Mouse (Mus musculus) spleen, adult 2 months (tissue): Measurements from ENCODE around the gene Hcst. TPM values are rescaled to one million over a fixed set of nuclear protein-coding genes. Genes with fewer than 3 reads are reported as not detected.

Experiments used
- DNase-seq, 2 experiments: peaks; one replicate each; pipeline versions ENCODE4 v3.0.0 to v3.0.0-alpha.2; 2012 to 2021; ENCODE audit warnings: low spot score in 2 of 2, low read depth in 1 of 2
- H3K27ac ChIP-seq: fragments of 200-500 bp; 2 replicates; pipeline ENCODE4 v1.5.1; 2012; ENCODE audit warnings: low read length, inconsistent platforms; ENCODE audit not compliant: insufficient read depth
- H3K27me3 ChIP-seq: fragments of 200-500 bp; 2 replicates; pipeline ENCODE4 v1.6.1; 2012; ENCODE audit warnings: mild to moderate bottlenecking, moderate library complexity, low read length, inconsistent platforms; ENCODE audit not compliant: control insufficient read depth, insufficient read depth
- H3K36me3 ChIP-seq: fragments of 200-500 bp; 2 replicates; pipeline ENCODE4 v1.6.1; 2012; ENCODE audit warnings: mild to moderate bottlenecking, low read length, inconsistent platforms; ENCODE audit not compliant: control insufficient read depth, insufficient read depth
- H3K4me1 ChIP-seq: fragments of 200-500 bp; 2 replicates; pipeline ENCODE4 v1.6.1; 2011; ENCODE audit warnings: inconsistent platforms; ENCODE audit not compliant: control insufficient read depth, insufficient read depth, insufficient read length
- H3K4me3 ChIP-seq: fragments of 200-500 bp; 2 replicates; pipeline ENCODE4 v1.5.1; 2011; ENCODE audit warnings: mild to moderate bottlenecking, inconsistent platforms; ENCODE audit not compliant: insufficient read depth, insufficient read length; ENCODE audit errors: extremely low read depth
- CTCF ChIP-seq: fragments of 200-500 bp; IDR thresholded peaks from 2 replicates; pipeline ENCODE4 v1.5.1; 2011; ENCODE audit warnings: mild to moderate bottlenecking, inconsistent platforms; ENCODE audit not compliant: insufficient read depth, insufficient read length, insufficient replicate concordance; ENCODE audit errors: extremely low read depth
- POLR2A ChIP-seq: fragments of 200-500 bp; IDR thresholded peaks from 2 replicates; pipeline ENCODE4 v1.6.1; 2011; ENCODE audit warnings: low read depth, low read length, inconsistent platforms
- WGBS: fragments of 180-500 bp; shearing (Covaris S2); methylation state at CpG from one replicate; pipeline ENCODE4 v1.1.7; 2018; 5-methylcytosine and 5-hydroxymethylcytosine counted together
- polyA plus RNA-seq: library from polyadenylated mRNA; depleted of rRNA; stranded (reverse); fragments of >200 nt; gene quantifications from 2 replicates; pipeline ENCODE4 v1.2.3, GENCODE M21; 2012

The Hcst gene
- polyA plus RNA-seq, 1 experiment: 178 TPM

DNA sequence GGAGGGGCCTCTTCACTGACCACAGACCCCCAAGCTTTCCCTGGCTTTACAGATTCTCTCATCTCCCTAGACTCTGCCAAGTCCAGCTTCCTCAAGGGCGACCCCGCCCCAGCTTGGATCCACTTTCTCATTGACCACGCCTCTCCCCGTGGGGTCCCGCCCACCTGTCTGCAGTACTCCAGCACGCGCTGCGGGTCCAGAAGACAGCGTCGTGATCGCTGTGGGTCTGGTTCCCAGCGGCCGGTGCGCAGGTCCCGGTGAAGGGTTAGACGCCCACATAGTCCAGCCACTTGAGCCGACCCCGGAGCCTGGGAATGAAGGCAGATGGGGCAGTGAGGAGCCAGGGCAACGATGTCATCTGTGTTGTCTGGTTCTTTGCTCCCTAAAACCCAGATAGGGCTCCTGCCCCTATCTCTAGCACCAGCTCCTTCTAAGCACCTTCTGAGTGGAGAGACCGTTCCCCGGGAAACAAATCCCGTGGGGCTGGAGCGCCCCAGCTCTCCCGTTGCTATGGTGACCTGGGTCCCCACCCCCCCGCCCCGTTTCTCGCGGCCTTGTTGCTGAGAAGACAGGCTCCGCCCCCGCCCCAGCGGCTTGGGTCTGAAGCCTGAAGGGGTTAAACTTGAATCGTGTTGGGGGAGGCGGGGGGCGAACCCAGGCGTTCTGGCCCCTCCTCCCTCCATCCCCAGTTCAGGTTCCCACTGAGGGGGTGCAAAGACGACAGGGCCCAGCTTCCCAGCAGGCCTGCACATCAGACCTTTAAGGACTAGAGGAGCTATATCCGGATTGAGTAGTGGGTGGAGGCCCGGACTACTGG, 24.7 kb upstream of the Hcst start:
- TF ChIP-seq POLR2A (no peak), CTCF (no peak)
- Histone ChIP-seq H3K27me3 (peaks cover 13% of the 10 kb centered on the region), H3K4me1 (peaks cover 6% of the 10 kb centered on the region), H3K27ac (no peak overlapping the region), H3K4me3 (no peak overlapping the region), H3K36me3 (no peaks in the 10 kb centered on the region)
- no peak for DNase-seq
- WGBS: 3% methylated on average over 38 of the region's 38 CpGs

DNA sequence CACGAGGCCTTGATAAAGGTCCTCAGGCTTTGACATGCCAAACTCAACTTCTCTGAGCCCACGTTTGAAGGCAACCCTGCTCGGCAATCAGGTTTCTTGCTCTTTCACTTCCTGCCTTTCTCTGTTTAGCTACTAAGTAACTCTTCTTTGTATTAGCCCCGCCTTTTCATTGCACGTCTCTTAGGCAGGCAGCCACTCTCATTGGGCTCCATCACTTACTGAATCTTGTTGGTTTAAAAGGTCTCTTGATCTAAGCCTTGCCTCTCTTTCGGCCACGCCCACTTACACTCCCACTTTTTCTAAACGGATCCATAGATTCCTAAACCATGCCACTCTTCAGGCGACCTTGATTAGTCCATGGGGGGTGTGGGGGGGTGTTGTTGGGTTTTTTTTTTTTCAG, 24.0 kb upstream of the Hcst start:
- WGBS: 22% methylated on average over 9 of the region's 9 CpGs
- TF ChIP-seq CTCF (no peak), POLR2A (no peak)
- DNase-seq: no peak
- Histone ChIP-seq H3K4me3 (no peak overlapping the region), H3K36me3 (no peaks in the 10 kb centered on the region), H3K27me3 (peaks cover 13% of the 10 kb centered on the region), H3K4me1 (peaks cover 6% of the 10 kb centered on the region), H3K27ac (no peak overlapping the region)

DNA sequence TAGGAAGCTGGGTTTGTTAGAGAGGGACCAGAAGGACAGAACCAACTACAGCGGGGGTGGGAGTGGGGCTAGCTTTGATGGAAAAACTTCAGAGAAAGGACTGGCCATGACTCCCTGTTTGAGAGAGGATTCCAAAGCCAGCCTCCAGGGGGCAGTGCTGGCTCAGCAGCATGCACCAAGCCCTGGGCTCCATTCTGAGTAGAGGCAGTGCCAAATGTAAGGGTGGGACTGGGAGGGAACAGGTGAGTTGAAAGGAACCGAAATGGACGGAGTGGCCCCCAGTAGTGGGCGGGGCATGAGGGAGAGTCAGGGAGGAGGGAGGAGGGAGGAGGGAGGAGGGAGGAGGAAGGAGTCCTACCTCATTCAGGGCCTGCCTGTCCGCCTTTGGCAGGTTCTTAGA, 21.0 kb upstream of the Hcst start:
- Histone ChIP-seq H3K27ac (no peak overlapping the region), H3K36me3 (no peaks in the 10 kb centered on the region), H3K27me3 (peaks cover 15% of the 10 kb centered on the region), H3K4me1 (peaks cover 6% of the 10 kb centered on the region), H3K4me3 (no peak overlapping the region)
- WGBS: 23% methylated on average over 4 of the region's 5 CpGs
- peak in 1 of 2 experiments; percentile 46 for DNase-seq
- TF ChIP-seq POLR2A (no peak), CTCF (peak; percentile 86)

DNA sequence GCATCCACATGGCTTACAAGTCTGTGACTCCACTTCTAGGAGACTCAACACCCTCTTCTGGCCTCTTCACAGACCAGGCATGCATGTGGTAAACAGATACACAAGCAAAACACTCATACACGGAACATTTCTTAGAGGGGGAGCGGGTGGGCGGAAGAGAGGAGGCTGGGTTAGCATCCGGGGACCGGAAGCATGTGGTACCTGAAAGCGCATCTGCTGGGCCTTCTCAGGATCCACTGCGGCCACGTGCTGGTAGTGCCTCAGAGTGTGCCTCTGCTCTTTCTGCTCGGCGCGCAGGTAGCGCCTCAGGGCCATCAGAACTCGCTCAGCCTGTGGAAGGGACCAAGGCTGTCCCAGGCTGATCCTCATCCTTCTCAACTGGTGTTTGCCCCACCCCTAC, 20.1 kb upstream of the Hcst start:
- Histone ChIP-seq H3K27ac (no peak overlapping the region), H3K36me3 (no peaks in the 10 kb centered on the region), H3K27me3 (peaks cover 9% of the 10 kb centered on the region), H3K4me3 (no peak overlapping the region), H3K4me1 (peaks cover 3% of the 10 kb centered on the region; the same call in 1 of the 2 replicates)
- DNase-seq: no peak
- TF ChIP-seq CTCF (no peak), POLR2A (no peak)
- WGBS: 78% methylated on average over 13 of the region's 13 CpGs

DNA sequence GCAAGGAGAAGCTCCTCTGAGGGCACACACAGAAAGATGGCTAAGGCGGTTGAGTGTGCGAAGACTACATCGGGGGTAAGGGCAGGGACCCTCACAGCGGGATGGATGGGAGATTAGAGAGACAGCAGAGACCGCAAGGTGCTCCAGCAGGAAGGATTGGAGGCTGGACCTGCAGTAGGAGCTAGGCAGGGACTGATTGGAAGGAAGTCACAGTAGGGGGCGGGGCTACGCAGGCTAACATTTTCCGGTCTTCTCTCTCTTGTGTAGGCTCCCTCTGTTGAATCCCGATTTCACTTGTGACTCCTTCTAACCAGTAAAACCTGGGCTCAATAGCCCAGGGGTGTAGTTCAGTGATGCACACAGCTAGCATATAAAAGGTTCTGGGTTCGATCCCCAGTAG, 17.2 kb upstream of the Hcst start:
- Histone ChIP-seq H3K36me3 (no peaks in the 10 kb centered on the region), H3K27me3 (peaks cover 2% of the 10 kb centered on the region; the same call in 1 of the 2 replicates), H3K4me1 (no peaks in the 10 kb centered on the region), H3K4me3 (no peak overlapping the region), H3K27ac (no peak overlapping the region)
- 18% methylated on average over 10 of the region's 10 CpGs for WGBS
- DNase-seq: no peak
- TF ChIP-seq POLR2A (no peak), CTCF (no peak)

DNA sequence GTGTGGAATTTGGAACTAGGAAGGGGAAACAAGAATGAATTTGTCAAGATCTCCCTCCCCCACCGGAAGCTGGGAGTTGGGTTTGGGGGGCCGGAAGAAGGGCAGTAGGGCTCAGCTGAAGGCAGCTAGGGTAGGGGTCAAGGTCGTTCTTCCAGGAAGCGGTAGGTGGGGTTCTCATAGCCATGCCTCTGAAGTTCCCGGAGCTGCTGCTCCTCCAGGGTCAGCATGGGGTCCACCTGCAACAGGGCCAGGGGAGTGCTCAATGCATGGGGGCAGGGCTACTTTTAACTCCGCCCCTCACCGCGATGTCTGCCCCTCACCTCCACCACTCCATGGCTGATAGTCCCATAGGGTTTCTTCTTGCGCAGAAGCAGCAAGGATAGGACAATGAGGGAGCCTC, 15.5 kb upstream of the Hcst start:
- TF ChIP-seq CTCF (no peak), POLR2A (no peak)

DNA sequence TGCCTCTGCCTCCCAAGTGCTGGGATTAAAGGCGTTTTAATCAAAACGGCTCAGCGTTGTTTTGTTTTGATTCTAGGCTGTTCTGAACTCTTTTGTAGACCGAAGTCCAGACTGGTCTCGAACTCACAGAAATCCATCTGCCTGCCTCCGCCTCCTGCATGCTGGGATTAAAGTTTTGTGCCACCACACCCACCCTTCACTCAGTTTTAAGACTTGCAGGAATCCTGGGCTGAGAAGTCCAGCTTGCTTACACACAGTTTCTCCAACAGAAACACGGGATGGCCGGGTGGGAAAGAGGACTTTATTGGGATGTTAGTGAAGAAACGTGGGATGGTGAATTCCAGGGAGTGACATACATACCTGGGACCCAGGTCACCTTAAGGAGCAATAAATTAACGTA, 15.0 kb upstream of the Hcst start:
- H3K4me3 ChIP-seq: no peak overlapping the region
- TF ChIP-seq POLR2A (no peak), CTCF (no peak)
- H3K4me1 ChIP-seq: peaks cover 7% of the 10 kb centered on the region; the same call in 1 of the 2 replicates
- 69% methylated on average over 10 of the region's 10 CpGs for WGBS
- DNase-seq: no peak
- no peak overlapping the region for H3K27ac ChIP-seq
- H3K36me3 ChIP-seq: no peaks in the 10 kb centered on the region
- peaks cover 2% of the 10 kb centered on the region; the same call in 1 of the 2 replicates for H3K27me3 ChIP-seq

More for the DNA sequence above, 15.5 kb upstream of the Hcst start:
- WGBS: 49% methylated on average over 9 of the region's 9 CpGs
- peaks cover 2% of the 10 kb centered on the region; the same call in 1 of the 2 replicates for H3K27me3 ChIP-seq
- H3K4me1 ChIP-seq: peaks cover 3% of the 10 kb centered on the region; the same call in 1 of the 2 replicates
- H3K36me3 ChIP-seq: no peaks in the 10 kb centered on the region
- DNase-seq: no peak
- H3K4me3 ChIP-seq: no peak overlapping the region
- no peak overlapping the region for H3K27ac ChIP-seq
